Mouse (Mus musculus): ENCODE measurements at regions not wholly inside any gene's neighbourhood (a gene's known extent, or its start where the extent isn't known, plus 50 kb on each side); places are given as distances from the start of the nearest gene placed in this dataset.
A peak's percentile ranks its signal among the peaks of the same experiment; 100 is the strongest.

- no peaks in the 10 kb centered on the region for H3K36me3 ChIP-seq
- H3K27me3 ChIP-seq: no peaks in the 10 kb centered on the region
- H3K4me1 ChIP-seq (replicated peaks): no peaks in the 10 kb centered on the region
- no peaks in the 10 kb centered on the region for H3K9me3 ChIP-seq
- H3K27ac ChIP-seq: no peak overlapping the region
- H3K4me2 ChIP-seq: no peak overlapping the region
- 80% methylated on average over 1 of the region's 1 CpGs for WGBS
- no peak overlapping the region for H3K4me3 ChIP-seq (replicated peaks)
- ATAC-seq (ENCODE audit: insufficient number of reproducible peaks, insufficient read depth, low FRiP score, low TSS enrichment, low read depth): no peak
- H3K9ac ChIP-seq (replicated peaks): no peak overlapping the region
These were observed 100.7 kb upstream of the Chrna7 start for GRCm38 (mm10) chr7:63313096-63313495.

GRCm38 (mm10) chr7:63319594-63319993 lies 107.2 kb upstream of the Chrna7 start:
- 0 out of 2 replicates have a peak, but pooled peaks cover 4% of the 10 kb centered on the region for H3K4me1 ChIP-seq (replicated peaks)
- no peaks in the 10 kb centered on the region for H3K27me3 ChIP-seq
- no peak for ATAC-seq (ENCODE audit: insufficient number of reproducible peaks, insufficient read depth, low FRiP score, low TSS enrichment, low read depth)
- H3K27ac ChIP-seq: no peak overlapping the region
- no peak overlapping the region for H3K4me3 ChIP-seq (replicated peaks)
- 2% methylated on average over 2 of the region's 2 CpGs for WGBS
- H3K9me3 ChIP-seq: no peaks in the 10 kb centered on the region
- H3K36me3 ChIP-seq: no peaks in the 10 kb centered on the region
- no peak overlapping the region for H3K9ac ChIP-seq (replicated peaks)
- no peak overlapping the region for H3K4me2 ChIP-seq

GRCm38 (mm10) chr7:63321171-63321570 lies 108.8 kb upstream of the Chrna7 start:
- no peak overlapping the region for H3K4me2 ChIP-seq
- WGBS: 82% methylated on average over 5 of the region's 5 CpGs
- no peaks in the 10 kb centered on the region for H3K9me3 ChIP-seq
- H3K27me3 ChIP-seq: no peaks in the 10 kb centered on the region
- H3K4me3 ChIP-seq (replicated peaks): no peak overlapping the region
- 0 out of 2 replicates have a peak, but pooled peaks cover 4% of the 10 kb centered on the region for H3K4me1 ChIP-seq (replicated peaks)
- ATAC-seq (ENCODE audit: insufficient number of reproducible peaks, insufficient read depth, low FRiP score, low TSS enrichment, low read depth): no peak
- H3K36me3 ChIP-seq: no peaks in the 10 kb centered on the region
- H3K9ac ChIP-seq (replicated peaks): no peak overlapping the region
- H3K27ac ChIP-seq: no peak overlapping the region

GRCm38 (mm10) chr7:63321951-63322710 lies 109.8 kb upstream of the Chrna7 start:
- H3K9ac ChIP-seq (replicated peaks): no peak overlapping the region
- no peak overlapping the region for H3K4me3 ChIP-seq (replicated peaks)
- no peaks in the 10 kb centered on the region for H3K9me3 ChIP-seq
- no peaks in the 10 kb centered on the region for H3K36me3 ChIP-seq
- no peak for ATAC-seq (ENCODE audit: insufficient number of reproducible peaks, insufficient read depth, low FRiP score, low TSS enrichment, low read depth)
- 0 out of 2 replicates have a peak, but pooled peaks cover 4% of the 10 kb centered on the region for H3K4me1 ChIP-seq (replicated peaks)
- no peaks in the 10 kb centered on the region for H3K27me3 ChIP-seq
- H3K4me2 ChIP-seq: no peak overlapping the region
- WGBS: 32% methylated on average over 11 of the region's 11 CpGs
- no peak overlapping the region for H3K27ac ChIP-seq

- Histone ChIP-seq H3K9me3 (no peaks in the 10 kb centered on the region), H3K36me3 (no peaks in the 10 kb centered on the region), H3K9ac (replicated peaks) (no peak overlapping the region), H3K27me3 (no peaks in the 10 kb centered on the region), H3K4me3 (replicated peaks) (no peak overlapping the region), H3K4me1 (replicated peaks) (no peaks in the 10 kb centered on the region), H3K27ac (no peak overlapping the region), H3K4me2 (no peak overlapping the region)
- WGBS: 41% methylated on average over 1 of the region's 1 CpGs
- no peak for ATAC-seq (ENCODE audit: insufficient number of reproducible peaks, insufficient read depth, low FRiP score, low TSS enrichment, low read depth)
These were observed 109.4 kb upstream of the Otud7a start for GRCm38 (mm10) chr7:63335146-63335545.

GRCm38 (mm10) chr7:63336072-63336471 lies 108.5 kb upstream of the Otud7a start:
- ATAC-seq (ENCODE audit: insufficient number of reproducible peaks, insufficient read depth, low FRiP score, low TSS enrichment, low read depth): no peak
- no peak overlapping the region for H3K4me3 ChIP-seq (replicated peaks)
- 83% methylated on average over 3 of the region's 3 CpGs for WGBS
- H3K36me3 ChIP-seq: no peaks in the 10 kb centered on the region
- H3K4me2 ChIP-seq: no peak overlapping the region
- no peak overlapping the region for H3K27ac ChIP-seq
- H3K9ac ChIP-seq (replicated peaks): no peak overlapping the region
- H3K4me1 ChIP-seq (replicated peaks): no peaks in the 10 kb centered on the region
- H3K27me3 ChIP-seq: no peaks in the 10 kb centered on the region
- H3K9me3 ChIP-seq: no peaks in the 10 kb centered on the region

GRCm38 (mm10) chr7:63341716-63342115 lies 102.8 kb upstream of the Otud7a start:
- H3K4me3 ChIP-seq (replicated peaks): no peak overlapping the region
- no peaks in the 10 kb centered on the region for H3K9me3 ChIP-seq
- H3K4me1 ChIP-seq (replicated peaks): no peaks in the 10 kb centered on the region
- H3K9ac ChIP-seq (replicated peaks): no peak overlapping the region
- no peak overlapping the region for H3K4me2 ChIP-seq
- no peak for ATAC-seq (ENCODE audit: insufficient number of reproducible peaks, insufficient read depth, low FRiP score, low TSS enrichment, low read depth)
- H3K27me3 ChIP-seq: no peaks in the 10 kb centered on the region
- no peaks in the 10 kb centered on the region for H3K36me3 ChIP-seq
- 68% methylated on average over 4 of the region's 4 CpGs for WGBS
- no peak overlapping the region for H3K27ac ChIP-seq

- Histone ChIP-seq H3K9ac (replicated peaks) (no peak overlapping the region), H3K4me2 (no peak overlapping the region), H3K4me3 (replicated peaks) (no peak overlapping the region), H3K27ac (no peak overlapping the region), H3K4me1 (replicated peaks) (no peaks in the 10 kb centered on the region), H3K36me3 (no peaks in the 10 kb centered on the region), H3K27me3 (no peaks in the 10 kb centered on the region), H3K9me3 (no peaks in the 10 kb centered on the region)
- WGBS: 29% methylated on average over 11 of the region's 11 CpGs
- ATAC-seq (ENCODE audit: insufficient number of reproducible peaks, insufficient read depth, low FRiP score, low TSS enrichment, low read depth): peak; percentile 66; the same call in 1 of the 2 replicates
These were observed 98.7 kb upstream of the Otud7a start for GRCm38 (mm10) chr7:63345671-63346392.

- no peak for ATAC-seq (ENCODE audit: insufficient number of reproducible peaks, insufficient read depth, low FRiP score, low TSS enrichment, low read depth)
- H3K9ac ChIP-seq (replicated peaks): no peak overlapping the region
- H3K27ac ChIP-seq: no peak overlapping the region
- H3K36me3 ChIP-seq: no peaks in the 10 kb centered on the region
- WGBS: 93% methylated on average over 2 of the region's 2 CpGs
- no peak overlapping the region for H3K4me2 ChIP-seq
- H3K9me3 ChIP-seq: no peaks in the 10 kb centered on the region
- no peaks in the 10 kb centered on the region for H3K27me3 ChIP-seq
- H3K4me3 ChIP-seq (replicated peaks): no peak overlapping the region
- H3K4me1 ChIP-seq (replicated peaks): no peaks in the 10 kb centered on the region
These were observed 98.2 kb upstream of the Otud7a start for GRCm38 (mm10) chr7:63346393-63346730.

Measured in limb, embryonic 12.5 days (tissue).